Mouse (Mus musculus): ENCODE results near the gene 4930595D18Rik.

DNA sequence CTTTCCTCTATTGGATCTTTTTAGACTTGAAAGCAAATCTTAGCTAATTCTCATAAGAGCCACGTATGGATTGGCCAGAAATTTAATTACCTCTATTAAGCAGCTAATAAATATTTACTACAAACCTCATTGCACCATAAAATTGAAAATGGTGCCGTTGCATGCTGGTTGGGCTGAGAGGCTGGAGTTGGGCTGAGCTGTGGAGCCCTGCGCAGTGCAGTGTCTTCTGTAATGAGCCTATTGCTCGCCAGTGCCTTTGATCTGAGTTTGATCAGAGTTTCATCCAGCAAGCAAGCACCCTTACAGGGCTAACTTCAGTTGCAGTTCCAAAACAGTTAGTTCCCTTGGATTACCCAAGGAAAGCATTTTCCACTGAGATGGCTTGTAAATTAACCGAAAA, 30.3 kb downstream of the 4930595D18Rik start:
- TF ChIP-seq CTCF (IDR thresholded peaks at IDR 0.05; ENCODE audit: control insufficient read depth, insufficient read depth, low read length): no peak
- TF ChIP-seq POLR2A (IDR thresholded peaks at IDR 0.05; ENCODE audit: borderline replicate concordance, control insufficient read depth, low read depth, low read length): no peak

All from bone marrow, adult 2 months (tissue).